Mouse (Mus musculus): ENCODE measurements around the gene Cldn3. TPM values are rescaled to one million over a fixed set of nuclear protein-coding genes. Genes with fewer than 3 reads are reported as not detected.

Gene Cldn3
- polyA plus RNA-seq, 1 experiment from 2014 or later = 0.48 TPM

DNA sequence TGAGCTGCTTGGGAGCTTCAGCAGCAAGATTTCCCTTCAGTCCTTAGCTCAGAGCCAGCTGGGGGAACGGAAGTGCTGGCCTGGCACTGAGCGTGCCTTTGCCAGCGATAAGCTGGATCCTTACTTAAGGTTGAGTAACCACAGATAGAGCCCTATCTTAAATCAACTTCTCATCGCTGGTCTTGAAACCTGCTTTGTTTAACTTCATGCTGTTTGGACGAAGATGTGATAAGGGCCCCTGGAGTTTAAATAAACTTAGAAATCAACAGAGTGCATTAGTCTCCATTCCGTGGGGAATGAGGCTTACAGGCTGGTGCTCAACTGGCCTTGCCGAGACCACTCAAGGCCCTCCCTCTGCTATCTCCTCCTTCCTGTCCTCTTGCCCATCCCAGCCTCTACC, 11.7 kb upstream of the Cldn3 start:
- Histone ChIP-seq H3K9me3 (ENCODE audit: control insufficient read depth, low read length) (no peaks in the 10 kb centered on the region), H3K27ac (ENCODE audit: low read depth, low read length) (no peak overlapping the region), H3K4me3 (ENCODE audit: low read depth, low read length) (no peak overlapping the region), H3K9ac (replicated peaks; ENCODE audit: low read depth, low read length) (no peak overlapping the region), H3K4me2 (ENCODE audit: low read depth, low read length) (no peak overlapping the region), H3K4me1 (ENCODE audit: control insufficient read depth, insufficient read depth, low read length) (no peaks in the 10 kb centered on the region), H3K27me3 (ENCODE audit: control insufficient read depth, insufficient read depth, low read length) (no peaks in the 10 kb centered on the region), H3K36me3 (ENCODE audit: control insufficient read depth, insufficient read depth, low read length) (no peaks in the 10 kb centered on the region)
- 71% methylated on average over 7 of the region's 7 CpGs for WGBS
- no peak for ATAC-seq (ENCODE audit: low read depth)

DNA sequence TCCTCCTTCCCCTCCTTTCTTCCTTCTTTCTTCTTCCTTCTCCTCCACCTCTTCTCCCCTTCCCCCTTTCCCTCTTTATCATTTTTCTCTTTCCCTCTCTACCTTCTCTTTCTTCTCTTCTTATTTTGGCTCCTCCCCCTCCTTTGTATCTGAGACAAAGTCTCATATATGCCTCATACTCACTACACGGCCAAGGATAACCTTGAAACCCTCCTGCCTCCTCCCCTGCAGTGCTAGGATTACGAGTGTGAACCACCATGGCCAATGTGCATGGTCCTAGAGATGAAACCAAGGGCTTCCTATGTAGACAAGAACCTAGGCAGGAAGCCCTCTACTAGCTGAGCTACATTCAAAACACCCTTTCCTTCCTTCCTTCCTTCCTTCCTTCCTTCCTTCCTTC, 11.1 kb upstream of the Cldn3 start:
- no peak for ATAC-seq (ENCODE audit: low read depth)
- Histone ChIP-seq H3K4me3 (ENCODE audit: low read depth, low read length) (no peak overlapping the region), H3K36me3 (ENCODE audit: control insufficient read depth, insufficient read depth, low read length) (no peaks in the 10 kb centered on the region), H3K27me3 (ENCODE audit: control insufficient read depth, insufficient read depth, low read length) (no peaks in the 10 kb centered on the region), H3K4me1 (ENCODE audit: control insufficient read depth, insufficient read depth, low read length) (no peaks in the 10 kb centered on the region), H3K4me2 (ENCODE audit: low read depth, low read length) (no peak overlapping the region), H3K9me3 (ENCODE audit: control insufficient read depth, low read length) (no peaks in the 10 kb centered on the region), H3K27ac (ENCODE audit: low read depth, low read length) (no peak overlapping the region), H3K9ac (replicated peaks; ENCODE audit: low read depth, low read length) (no peak overlapping the region)
- 59% methylated on average over 2 of the region's 2 CpGs for WGBS

DNA sequence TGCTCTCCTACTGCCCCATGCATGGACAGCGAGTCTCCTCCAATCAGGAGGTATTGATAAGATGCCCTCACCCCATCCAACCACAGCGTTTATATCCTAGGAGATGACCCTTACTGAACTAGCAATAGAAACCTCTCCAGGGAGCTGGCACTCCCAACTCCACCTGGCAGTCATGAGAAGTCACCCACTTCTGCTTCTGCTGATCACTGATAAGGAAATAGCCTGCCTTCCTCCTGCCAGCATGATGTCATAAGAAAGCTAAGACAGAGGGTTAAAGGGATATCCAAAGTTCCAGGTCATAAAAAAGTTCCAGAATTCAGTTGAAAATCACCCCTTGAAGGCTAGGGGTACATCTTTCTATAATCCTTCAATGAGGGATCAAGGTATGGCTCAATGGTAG, 9.8 kb upstream of the Cldn3 start:
- ATAC-seq (ENCODE audit: low read depth) = no peak
- Histone ChIP-seq H3K4me3 (ENCODE audit: low read depth, low read length) (no peak overlapping the region), H3K9me3 (ENCODE audit: control insufficient read depth, low read length) (no peaks in the 10 kb centered on the region), H3K27me3 (ENCODE audit: control insufficient read depth, insufficient read depth, low read length) (no peaks in the 10 kb centered on the region), H3K27ac (ENCODE audit: low read depth, low read length) (no peak overlapping the region), H3K9ac (replicated peaks; ENCODE audit: low read depth, low read length) (no peak overlapping the region), H3K36me3 (ENCODE audit: control insufficient read depth, insufficient read depth, low read length) (no peaks in the 10 kb centered on the region), H3K4me1 (ENCODE audit: control insufficient read depth, insufficient read depth, low read length) (no peaks in the 10 kb centered on the region), H3K4me2 (ENCODE audit: low read depth, low read length) (no peak overlapping the region)
- WGBS = 79% methylated on average over 2 of the region's 2 CpGs

GRCm38 (mm10) chr5:134976577-134977250, 9.3 kb upstream of the Cldn3 start:
- Histone ChIP-seq H3K27ac (ENCODE audit: low read depth, low read length) (no peak overlapping the region), H3K27me3 (ENCODE audit: control insufficient read depth, insufficient read depth, low read length) (no peaks in the 10 kb centered on the region), H3K4me3 (ENCODE audit: low read depth, low read length) (no peak overlapping the region), H3K4me1 (ENCODE audit: control insufficient read depth, insufficient read depth, low read length) (no peaks in the 10 kb centered on the region), H3K9ac (replicated peaks; ENCODE audit: low read depth, low read length) (no peak overlapping the region), H3K36me3 (ENCODE audit: control insufficient read depth, insufficient read depth, low read length) (no peaks in the 10 kb centered on the region), H3K4me2 (ENCODE audit: low read depth, low read length) (no peak overlapping the region), H3K9me3 (ENCODE audit: control insufficient read depth, low read length) (no peaks in the 10 kb centered on the region)
- 87% methylated on average over 14 of the region's 14 CpGs for WGBS
- no peak for ATAC-seq (ENCODE audit: low read depth)

- H3K4me1 ChIP-seq (ENCODE audit: control insufficient read depth, insufficient read depth, low read length) = no peaks in the 10 kb centered on the region
Observed at GRCm38 (mm10) chr5:134977837-134978236, 8.2 kb upstream of the Cldn3 start.

DNA sequence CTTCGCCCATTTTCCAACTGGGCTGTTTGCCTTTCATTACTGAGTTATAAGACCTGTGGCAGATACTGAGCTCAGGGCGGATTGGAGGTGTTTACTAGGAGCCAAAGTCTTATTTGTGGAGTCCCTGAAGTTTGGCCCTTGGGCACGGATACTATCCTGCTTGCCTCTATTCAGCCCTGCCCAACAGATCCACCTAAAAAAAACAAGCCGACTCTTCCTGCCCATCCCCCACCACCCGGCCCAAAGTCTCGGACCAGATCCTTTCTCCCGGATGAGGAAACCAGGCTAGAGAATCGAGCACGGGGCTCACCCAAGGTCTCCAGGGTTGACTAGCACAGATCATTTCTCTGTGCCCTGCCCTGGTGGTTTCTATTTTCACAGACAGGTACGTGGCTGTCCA, 4.9 kb upstream of the Cldn3 start:
- WGBS = 75% methylated on average over 10 of the region's 10 CpGs
- H3K4me3 ChIP-seq (ENCODE audit: low read depth, low read length) = no peak overlapping the region
- ATAC-seq (ENCODE audit: low read depth) = no peak
- H3K9me3 ChIP-seq (ENCODE audit: control insufficient read depth, low read length) = no peaks in the 10 kb centered on the region
- H3K4me1 ChIP-seq (ENCODE audit: control insufficient read depth, insufficient read depth, low read length) = peaks cover 3% of the 10 kb centered on the region; the same call in 1 of the 2 replicates
- no peak overlapping the region for H3K4me2 ChIP-seq (ENCODE audit: low read depth, low read length)
- H3K27me3 ChIP-seq (ENCODE audit: control insufficient read depth, insufficient read depth, low read length) = peaks cover 14% of the 10 kb centered on the region
- no peaks in the 10 kb centered on the region for H3K36me3 ChIP-seq (ENCODE audit: control insufficient read depth, insufficient read depth, low read length)
- H3K9ac ChIP-seq (replicated peaks; ENCODE audit: low read depth, low read length) = no peak overlapping the region
- H3K27ac ChIP-seq (ENCODE audit: low read depth, low read length) = no peak overlapping the region

More at GRCm38 (mm10) chr5:134977837-134978236, 8.2 kb upstream of the Cldn3 start:
- H3K4me2 ChIP-seq (ENCODE audit: low read depth, low read length) = no peak overlapping the region
- 83% methylated on average over 4 of the region's 4 CpGs for WGBS
- no peak for ATAC-seq (ENCODE audit: low read depth)
- H3K9me3 ChIP-seq (ENCODE audit: control insufficient read depth, low read length) = no peaks in the 10 kb centered on the region
- H3K27ac ChIP-seq (ENCODE audit: low read depth, low read length) = no peak overlapping the region
- no peak overlapping the region for H3K9ac ChIP-seq (replicated peaks; ENCODE audit: low read depth, low read length)
- H3K4me3 ChIP-seq (ENCODE audit: low read depth, low read length) = no peak overlapping the region
- H3K27me3 ChIP-seq (ENCODE audit: control insufficient read depth, insufficient read depth, low read length) = no peaks in the 10 kb centered on the region
- no peaks in the 10 kb centered on the region for H3K36me3 ChIP-seq (ENCODE audit: control insufficient read depth, insufficient read depth, low read length)

- peaks cover 5% of the 10 kb centered on the region; the same call in 1 of the 2 replicates for H3K4me1 ChIP-seq (ENCODE audit: control insufficient read depth, insufficient read depth, low read length)
- no peak overlapping the region for H3K4me3 ChIP-seq (ENCODE audit: low read depth, low read length)
- no peaks in the 10 kb centered on the region for H3K9me3 ChIP-seq (ENCODE audit: control insufficient read depth, low read length)
- no peak overlapping the region for H3K4me2 ChIP-seq (ENCODE audit: low read depth, low read length)
- ATAC-seq (ENCODE audit: low read depth) = no peak
- H3K27me3 ChIP-seq (ENCODE audit: control insufficient read depth, insufficient read depth, low read length) = peaks cover 32% of the 10 kb centered on the region
- no peak overlapping the region for H3K27ac ChIP-seq (ENCODE audit: low read depth, low read length)
- H3K36me3 ChIP-seq (ENCODE audit: control insufficient read depth, insufficient read depth, low read length) = no peaks in the 10 kb centered on the region
- no peak overlapping the region for H3K9ac ChIP-seq (replicated peaks; ENCODE audit: low read depth, low read length)
- 78% methylated on average over 1 of the region's 1 CpGs for WGBS
Observed at GRCm38 (mm10) chr5:134983111-134983510, 2.9 kb upstream of the Cldn3 start.

GRCm38 (mm10) chr5:134983771-134984170, 2.2 kb upstream of the Cldn3 start:
- WGBS = 6% methylated on average over 3 of the region's 3 CpGs

DNA sequence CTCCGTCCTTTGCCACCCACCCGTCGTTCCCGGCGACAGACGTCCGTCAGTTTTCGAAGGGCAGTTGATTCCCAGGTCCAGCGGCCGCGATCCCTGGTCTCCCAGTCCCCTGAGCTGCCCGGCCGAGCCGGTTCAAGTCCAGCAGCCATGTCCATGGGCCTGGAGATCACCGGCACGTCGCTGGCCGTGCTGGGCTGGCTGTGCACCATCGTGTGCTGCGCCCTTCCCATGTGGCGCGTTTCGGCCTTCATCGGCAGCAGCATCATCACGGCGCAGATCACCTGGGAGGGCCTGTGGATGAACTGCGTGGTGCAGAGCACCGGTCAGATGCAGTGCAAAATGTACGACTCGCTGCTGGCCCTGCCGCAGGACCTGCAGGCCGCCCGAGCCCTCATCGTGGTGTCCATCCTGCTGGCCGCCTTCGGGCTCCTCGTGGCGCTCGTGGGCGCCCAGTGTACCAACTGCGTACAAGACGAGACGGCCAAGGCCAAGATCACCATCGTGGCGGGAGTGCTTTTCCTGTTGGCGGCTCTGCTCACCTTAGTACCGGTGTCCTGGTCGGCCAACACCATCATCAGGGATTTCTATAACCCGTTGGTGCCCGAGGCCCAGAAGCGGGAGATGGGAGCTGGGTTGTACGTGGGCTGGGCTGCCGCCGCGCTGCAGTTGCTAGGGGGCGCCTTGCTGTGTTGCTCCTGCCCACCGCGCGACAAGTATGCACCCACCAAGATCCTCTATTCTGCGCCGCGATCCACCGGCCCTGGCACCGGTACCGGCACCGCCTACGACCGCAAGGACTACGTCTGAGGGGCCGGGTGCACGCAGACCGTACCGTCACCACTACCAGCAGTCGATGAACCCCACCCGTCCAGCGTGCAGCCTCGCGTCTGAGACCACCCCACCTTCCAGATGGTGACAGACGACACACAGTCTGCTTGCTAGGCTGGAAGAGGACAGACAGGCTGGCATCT, 569 bp downstream of the Cldn3 start:
- peak overlapping the region; percentile 32 for H3K4me2 ChIP-seq (ENCODE audit: low read depth, low read length)
- no peak overlapping the region; the same call in 1 of the 2 replicates for H3K9ac ChIP-seq (replicated peaks; ENCODE audit: low read depth, low read length)
- WGBS = 1% methylated on average over 79 of the region's 79 CpGs
- H3K9me3 ChIP-seq (ENCODE audit: control insufficient read depth, low read length) = no peaks in the 10 kb centered on the region
- peaks cover 5% of the 10 kb centered on the region; the same call in 1 of the 2 replicates for H3K4me1 ChIP-seq (ENCODE audit: control insufficient read depth, insufficient read depth, low read length)
- no peak for ATAC-seq (ENCODE audit: low read depth)
- no peaks in the 10 kb centered on the region for H3K36me3 ChIP-seq (ENCODE audit: control insufficient read depth, insufficient read depth, low read length)
- H3K27ac ChIP-seq (ENCODE audit: low read depth, low read length) = no peak overlapping the region
- H3K4me3 ChIP-seq (ENCODE audit: low read depth, low read length) = peak overlapping the region; percentile 22
- peaks cover 32% of the 10 kb centered on the region for H3K27me3 ChIP-seq (ENCODE audit: control insufficient read depth, insufficient read depth, low read length)

More at GRCm38 (mm10) chr5:134983771-134984170, 2.2 kb upstream of the Cldn3 start:
- Histone ChIP-seq H3K4me3 (ENCODE audit: low read depth, low read length) (no peak overlapping the region), H3K4me1 (ENCODE audit: control insufficient read depth, insufficient read depth, low read length) (peaks cover 5% of the 10 kb centered on the region; the same call in 1 of the 2 replicates), H3K9me3 (ENCODE audit: control insufficient read depth, low read length) (no peaks in the 10 kb centered on the region), H3K36me3 (ENCODE audit: control insufficient read depth, insufficient read depth, low read length) (no peaks in the 10 kb centered on the region), H3K9ac (replicated peaks; ENCODE audit: low read depth, low read length) (no peak overlapping the region), H3K27ac (ENCODE audit: low read depth, low read length) (no peak overlapping the region), H3K4me2 (ENCODE audit: low read depth, low read length) (no peak overlapping the region), H3K27me3 (ENCODE audit: control insufficient read depth, insufficient read depth, low read length) (peaks cover 32% of the 10 kb centered on the region)
- ATAC-seq (ENCODE audit: low read depth) = no peak

Data from neural tube, embryonic 14.5 days (tissue).